Mouse (Mus musculus): ENCODE data around the gene 5430402E10Rik. TPM values are rescaled to one million over a fixed set of nuclear protein-coding genes. Genes with fewer than 3 reads are reported as not detected.
"Not testable (repeated sequence)": the region's sequence is repeated elsewhere in the genome, so short reads cannot be mapped to it uniquely, and the experiment has no call there.

5430402E10Rik gene
- not detected in 2 replicates for polyA plus RNA-seq (2015; fragmentation: Nextera tagmentation; extraction: Ambion mirVana)

GRCm38 (mm10) chrX:77924962-77925361, at the start of gene 5430402E10Rik:
TSS of gene 5430402E10Rik (minus strand) at chrX:77925062.
- not testable (repeated sequence) for H3K9me3 ChIP-seq (replicated peaks; ENCODE audit: control insufficient read depth, low read length, poor library complexity, severe bottlenecking); H3K9ac ChIP-seq (ENCODE audit: low read depth, low read length); H3K4me3 ChIP-seq (ENCODE audit: low read depth, low read length); H3K4me2 ChIP-seq (ENCODE audit: low read length); H3K4me1 ChIP-seq (ENCODE audit: control insufficient read depth, insufficient read depth, low read length); H3K36me3 ChIP-seq (ENCODE audit: control insufficient read depth, insufficient read depth, low read length); ATAC-seq; H3K27ac ChIP-seq (ENCODE audit: low read length); H3K27me3 ChIP-seq (ENCODE audit: control insufficient read depth, insufficient read depth, low read depth, low read length)
- 100% methylated on average over 1 of the region's 1 CpGs for WGBS

- not testable (repeated sequence) for H3K27me3 ChIP-seq (ENCODE audit: control insufficient read depth, insufficient read depth, low read depth, low read length); ATAC-seq
- 52% methylated on average over 2 of the region's 4 CpGs for WGBS
Observed at GRCm38 (mm10) chrX:77880033-77880432, 44.8 kb downstream of the 5430402E10Rik start.

More at GRCm38 (mm10) chrX:77880033-77880432, 44.8 kb downstream of the 5430402E10Rik start:
- not testable (repeated sequence) for H3K9me3 ChIP-seq (replicated peaks; ENCODE audit: control insufficient read depth, low read length, poor library complexity, severe bottlenecking); H3K27ac ChIP-seq (ENCODE audit: low read length); H3K9ac ChIP-seq (ENCODE audit: low read depth, low read length); H3K4me1 ChIP-seq (ENCODE audit: control insufficient read depth, insufficient read depth, low read length); H3K36me3 ChIP-seq (ENCODE audit: control insufficient read depth, insufficient read depth, low read length); H3K4me2 ChIP-seq (ENCODE audit: low read length); H3K4me3 ChIP-seq (ENCODE audit: low read depth, low read length)

Other genes with a start within 250 kb of the 5430402E10Rik start
- gene Prkx, start 128.8 kb downstream of the 5430402E10Rik start, polyA plus RNA-seq (2015; fragmentation: Nextera tagmentation; extraction: Ambion mirVana) = 24.3 and 26.1 TPM in 2 replicates
- gene Pbsn, start 71.4 kb downstream of the 5430402E10Rik start, polyA plus RNA-seq (2015; fragmentation: Nextera tagmentation; extraction: Ambion mirVana) = not detected in 2 replicates
- gene Gm14744, start 60.3 kb downstream of the 5430402E10Rik start, polyA plus RNA-seq (2015; fragmentation: Nextera tagmentation; extraction: Ambion mirVana) = not detected in 2 replicates
- gene Obp1a, start 166.3 kb upstream of the 5430402E10Rik start, polyA plus RNA-seq (2015; fragmentation: Nextera tagmentation; extraction: Ambion mirVana) = not detected in 2 replicates
- not detected in 2 replicates for gene Gm5938, start 200.4 kb upstream of the 5430402E10Rik start, polyA plus RNA-seq (2015; fragmentation: Nextera tagmentation; extraction: Ambion mirVana)